Mouse (Mus musculus) ES-Bruce4 (cell line): ENCODE data around the gene Zfp367.
A peak's percentile ranks its signal among the peaks of the same experiment; 100 is the strongest.

Experiments
- CTCF ChIP-seq: IDR thresholded peaks from one replicate; pipeline ENCODE4 v1.8.1; 2011; ENCODE audit warnings: low read depth, low read length
- EP300 ChIP-seq: IDR thresholded peaks from 2 replicates; pipeline ENCODE4 v1.6.1; 2011; ENCODE audit warnings: low read depth, low read length; ENCODE audit not compliant: insufficient read depth
- POLR2A ChIP-seq: IDR thresholded peaks from one replicate; pipeline ENCODE4 v1.8.1; 2011; ENCODE audit warnings: low read length; ENCODE audit not compliant: insufficient read depth

- TF ChIP-seq CTCF, result no peak
- no peak for TF ChIP-seq POLR2A
- peak; percentile 64; the same call in 1 of the 2 replicates for TF ChIP-seq EP300
Observed at GRCm38 (mm10) chr13:64153751-64154267, 807 bp upstream of the Zfp367 start.
